Mouse (Mus musculus): ENCODE results near the gene Camk2b.

Gene Camk2b

DNA sequence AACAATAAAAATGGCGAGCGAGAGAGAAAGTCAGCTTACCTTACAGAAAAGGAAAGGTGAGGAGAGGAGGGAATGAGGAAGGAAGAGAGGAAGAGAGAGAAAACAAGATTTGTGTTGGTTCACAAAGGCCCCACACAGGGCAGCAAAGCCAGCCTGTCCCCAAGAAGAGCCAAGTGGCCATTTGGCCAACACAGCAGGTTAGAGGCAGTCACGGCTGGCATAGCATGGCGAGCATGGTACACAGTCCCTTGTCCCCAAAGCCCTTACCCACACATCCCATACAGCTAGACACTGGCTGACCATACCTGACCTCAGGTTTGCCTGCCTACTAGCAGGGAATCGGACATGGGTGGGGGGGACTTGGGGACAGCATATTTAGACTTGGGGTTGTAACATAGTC lies 82.5 kb downstream of the Camk2b start:
- DNase-seq (ENCODE audit: low read depth): no peak

DNA sequence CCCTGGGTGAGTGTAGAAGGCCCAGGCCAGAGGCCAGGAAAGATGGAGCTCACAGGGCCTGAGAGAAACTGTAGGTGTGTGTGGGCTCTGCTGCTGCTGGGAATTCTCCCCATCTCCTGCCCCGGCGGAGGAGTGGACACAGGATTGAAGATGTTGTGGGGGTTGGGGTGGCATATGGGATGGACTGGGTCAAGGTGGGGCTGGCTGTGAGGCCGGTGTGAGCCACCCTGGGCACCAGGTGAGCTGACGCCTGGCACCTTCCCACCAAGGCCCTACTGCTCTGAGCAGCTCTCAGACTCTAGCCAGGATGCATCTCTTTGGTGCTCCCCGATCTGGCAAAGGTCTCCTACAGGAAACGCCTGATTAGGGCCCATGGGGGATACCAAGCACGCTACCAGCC lies 84.8 kb downstream of the Camk2b start:
- no peak for DNase-seq (ENCODE audit: low read depth)

DNA sequence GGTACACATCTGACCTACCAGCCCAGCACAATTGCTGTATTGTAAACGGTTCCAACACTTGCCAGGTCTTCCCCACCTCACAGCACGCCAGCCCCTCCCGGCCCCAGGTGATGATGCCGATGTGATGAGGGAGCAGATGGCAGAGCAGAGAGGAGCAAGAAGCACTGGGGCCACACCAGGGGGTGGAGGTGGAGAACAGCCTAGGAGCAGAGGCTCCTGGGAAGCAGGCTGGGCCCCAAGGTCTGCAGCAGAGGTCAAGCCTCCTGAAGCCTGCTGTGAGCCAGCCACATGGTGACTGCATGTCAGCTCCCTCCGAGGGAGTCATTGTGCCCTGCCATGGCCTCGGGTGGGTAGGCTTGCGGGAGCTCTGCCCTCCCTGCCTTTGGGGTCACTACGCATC lies 85.6 kb downstream of the Camk2b start:
- DNase-seq (ENCODE audit: low read depth): no peak

DNA sequence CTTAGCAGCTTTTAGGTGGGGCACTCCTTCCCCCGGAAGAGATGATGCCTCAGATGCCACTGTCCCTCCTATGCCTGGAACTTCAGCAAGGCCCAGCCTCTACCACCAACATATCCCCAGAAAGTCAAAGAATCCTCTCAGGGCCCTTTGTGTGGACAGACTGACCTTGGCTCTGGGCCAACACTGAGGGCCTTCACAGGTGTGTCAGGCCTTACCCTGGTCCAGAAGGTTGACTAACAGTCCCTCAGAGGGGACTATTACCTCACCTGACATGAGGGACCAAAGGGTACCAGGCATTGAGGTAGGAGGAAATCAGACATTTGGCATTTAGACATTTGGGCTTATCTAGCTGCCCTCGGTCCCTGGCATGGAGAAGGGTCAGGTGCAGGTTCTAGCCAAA lies 86.1 kb downstream of the Camk2b start:
- DNase-seq (ENCODE audit: low read depth): no peak

DNA sequence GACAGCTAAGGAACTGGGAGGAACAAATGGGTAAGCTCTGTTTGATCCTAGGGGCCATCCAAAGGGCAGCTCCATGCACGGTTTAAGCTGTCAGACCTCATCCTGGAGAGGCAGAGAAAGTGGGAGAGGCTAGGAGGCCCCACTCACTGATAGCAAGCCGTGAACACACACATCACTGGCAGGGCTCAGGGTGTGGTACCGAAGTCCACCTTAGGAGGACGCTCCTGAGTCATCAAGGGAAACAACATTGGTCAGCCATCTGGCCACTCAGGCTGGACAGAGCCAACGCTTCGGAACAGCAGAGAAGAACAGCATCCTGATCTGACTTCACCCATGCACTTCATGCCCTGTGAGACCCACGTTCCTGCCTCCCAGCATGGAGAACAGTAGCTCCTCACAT lies 87.1 kb downstream of the Camk2b start:
- DNase-seq (ENCODE audit: low read depth): no peak

DNA sequence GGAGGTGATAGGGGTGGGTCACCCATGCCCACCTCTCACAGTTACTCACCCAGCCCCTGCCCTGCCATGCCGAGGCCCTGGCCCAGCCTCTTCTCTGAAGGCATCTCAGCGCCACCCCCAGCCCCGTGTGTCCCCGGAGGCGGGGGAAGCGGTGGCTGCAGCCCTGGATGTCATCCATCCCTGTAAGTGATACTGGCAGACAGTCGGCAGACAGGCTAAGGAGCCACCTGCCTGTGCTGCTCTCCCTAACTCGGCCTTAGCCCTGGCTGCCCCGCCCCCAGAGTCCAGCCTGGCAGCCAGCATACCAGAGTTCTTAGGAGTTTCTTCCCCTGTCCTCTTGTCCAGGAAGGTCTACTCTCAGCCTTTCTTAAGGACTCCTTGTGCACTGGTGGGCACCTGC lies 90.1 kb downstream of the Camk2b start:
- no peak for DNase-seq (ENCODE audit: low read depth)

DNA sequence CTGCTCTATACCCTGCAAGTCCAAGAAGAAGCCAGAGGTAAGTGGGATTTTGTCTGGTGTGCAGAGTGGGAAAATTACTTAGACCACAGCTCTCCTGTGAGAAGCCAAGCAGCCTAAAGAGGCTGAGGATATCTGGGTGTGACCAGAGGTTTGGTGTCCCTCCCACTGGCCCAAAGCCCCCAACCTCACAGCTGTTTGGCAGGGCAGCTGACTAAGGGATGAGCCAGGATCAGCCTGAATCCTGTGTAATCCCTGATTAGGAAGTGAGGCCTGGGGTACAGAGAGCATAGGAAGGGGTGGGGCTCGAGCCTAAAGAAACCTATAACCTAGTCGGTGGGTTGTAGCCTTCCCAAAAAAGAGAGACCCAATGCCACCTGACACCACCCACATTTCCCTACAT lies 91.1 kb downstream of the Camk2b start:
- DNase-seq (ENCODE audit: low read depth): no peak

DNA sequence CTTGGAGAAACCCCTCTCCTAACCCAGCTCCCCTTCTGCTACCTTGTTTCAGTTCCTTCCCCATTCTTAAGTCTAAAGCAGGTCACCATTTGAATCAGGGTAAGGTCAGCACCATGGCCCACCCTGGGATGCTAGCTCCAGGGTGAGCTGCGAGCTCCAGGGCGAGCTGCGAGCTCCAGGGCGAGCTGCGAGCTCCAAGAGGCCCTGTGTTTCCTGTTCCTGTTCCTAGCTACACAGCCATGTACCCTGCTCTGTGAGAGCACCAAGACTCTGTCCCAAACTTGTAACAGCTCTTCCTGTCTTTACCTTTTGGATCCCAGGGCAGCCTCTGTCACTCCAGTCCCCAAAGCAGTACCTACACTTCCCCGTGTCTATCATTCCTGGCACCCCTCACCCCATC lies 92.1 kb downstream of the Camk2b start:
- no peak for DNase-seq (ENCODE audit: low read depth)

DNA sequence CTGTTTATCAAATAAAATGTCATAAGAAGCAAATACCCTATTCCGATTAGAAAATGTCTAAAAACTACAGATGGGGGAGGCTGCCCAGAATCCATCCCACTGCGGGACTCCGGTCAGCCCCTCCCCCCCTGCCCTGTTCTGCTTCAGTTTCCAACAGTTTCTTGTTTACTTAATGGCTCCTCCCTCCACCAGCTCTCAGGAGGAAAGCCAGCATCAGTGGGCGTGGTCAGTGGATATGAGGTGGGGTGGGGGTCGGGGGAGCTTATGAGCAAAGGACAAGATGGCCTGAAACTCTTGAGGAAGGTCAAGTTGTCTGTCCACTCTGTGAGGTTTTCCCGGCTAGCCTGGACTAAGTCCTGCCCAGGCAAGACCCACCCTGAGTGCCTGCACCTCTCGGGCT lies 93.0 kb downstream of the Camk2b start:
- DNase-seq (ENCODE audit: low read depth): peak; percentile 15

DNA sequence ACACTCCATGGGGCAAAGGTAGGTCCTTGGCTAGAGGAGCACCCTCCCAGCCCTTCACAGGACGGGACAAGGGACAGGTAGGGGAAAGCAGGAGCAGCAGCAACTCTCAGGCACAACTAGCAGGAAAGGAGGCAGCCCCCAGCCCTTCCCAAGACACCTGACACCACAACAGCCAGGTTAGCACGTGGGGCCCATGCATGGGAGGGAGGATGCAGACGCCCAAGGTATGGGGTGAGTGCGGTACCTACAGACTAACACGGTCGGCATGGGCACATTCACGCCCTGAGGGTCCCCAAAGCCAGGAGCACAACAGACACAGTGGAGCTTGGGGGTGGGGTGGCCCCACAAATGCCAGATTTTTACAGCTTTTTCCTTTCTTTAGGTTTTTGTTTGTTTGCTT lies 95.0 kb downstream of the Camk2b start:
- no peak for DNase-seq (ENCODE audit: low read depth)

DNA sequence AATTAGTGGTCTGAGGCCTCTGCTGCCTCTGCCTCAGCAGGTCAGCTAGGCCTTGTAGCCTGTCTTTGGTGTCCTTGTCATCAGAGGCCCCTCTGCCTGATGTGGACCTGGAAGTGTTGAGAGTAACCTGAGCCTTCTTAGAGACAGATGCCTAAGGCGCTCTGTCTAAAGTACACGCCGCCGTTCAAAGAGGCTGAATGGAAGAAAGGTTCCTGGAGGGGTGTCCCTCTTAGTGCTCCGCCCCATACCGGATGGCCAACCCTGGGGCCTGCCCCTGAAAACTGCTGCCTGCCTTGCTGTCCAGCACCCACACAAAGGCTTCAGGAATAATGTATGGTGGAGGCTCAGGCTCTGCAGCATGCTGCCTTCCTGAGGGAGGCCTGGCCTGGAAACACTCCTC lies 97.9 kb downstream of the Camk2b start:
- no peak for DNase-seq (ENCODE audit: low read depth)

DNA sequence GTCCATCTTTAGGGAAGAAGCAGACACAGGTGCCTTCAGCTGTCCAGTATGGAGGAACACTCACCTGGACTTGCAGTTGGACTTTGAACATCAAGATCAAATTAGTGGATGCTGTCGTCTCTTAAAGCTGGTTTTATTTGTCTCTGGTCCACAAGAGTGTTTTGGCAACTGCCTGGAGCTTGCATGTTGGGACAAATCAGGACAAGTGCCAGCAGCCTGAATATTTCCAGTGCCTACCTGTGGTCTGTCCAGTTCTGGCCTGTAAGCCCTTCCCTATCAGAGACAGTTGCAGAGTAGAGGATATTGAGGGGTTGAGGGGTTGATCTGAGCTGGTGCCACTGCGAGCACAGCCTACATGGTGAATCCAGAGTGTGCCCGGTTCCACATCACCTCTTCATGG lies 99.4 kb downstream of the Camk2b start:
- DNase-seq (ENCODE audit: low read depth): no peak

DNA sequence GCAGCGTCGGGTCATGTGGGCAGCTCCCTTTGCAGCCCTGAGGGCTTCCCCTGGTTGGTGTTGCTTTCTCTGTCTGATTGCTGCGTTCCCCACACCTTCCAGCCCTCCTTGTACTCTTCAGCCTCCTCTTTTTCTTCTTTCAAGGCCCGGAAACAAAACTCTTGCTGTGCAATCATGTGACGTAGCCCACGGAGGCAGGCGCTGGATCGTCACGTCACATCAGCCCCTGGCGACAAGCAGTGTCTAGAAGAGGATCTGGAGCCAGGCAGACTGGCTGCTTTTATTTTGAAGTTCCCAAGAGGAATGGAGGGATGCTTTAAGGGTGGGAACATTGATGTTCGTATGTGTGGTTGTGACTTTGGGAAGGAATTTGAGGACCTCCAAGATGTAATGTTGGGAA lies 100.3 kb downstream of the Camk2b start:
- DNase-seq (ENCODE audit: low read depth): no peak

DNA sequence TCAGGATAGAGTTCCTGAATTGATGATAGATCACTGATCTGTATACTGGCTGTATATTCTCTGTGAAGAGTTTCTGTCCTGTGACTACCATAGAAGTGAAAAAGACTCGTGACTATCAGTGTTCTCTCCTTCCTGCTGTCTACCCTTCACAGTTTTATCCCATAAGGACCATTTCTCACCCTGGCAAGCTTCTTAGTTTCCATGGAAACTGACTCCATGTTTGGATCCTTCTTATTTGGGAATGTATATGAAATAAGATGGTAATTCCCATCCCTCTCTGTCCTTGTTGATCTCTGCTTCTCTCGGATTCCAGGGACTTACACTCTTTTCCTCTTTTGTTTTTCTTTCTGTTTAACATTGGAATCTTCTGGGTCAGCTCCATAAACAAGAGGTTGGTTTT lies 106.1 kb downstream of the Camk2b start:
- DNase-seq (ENCODE audit: low read depth): no peak

DNA sequence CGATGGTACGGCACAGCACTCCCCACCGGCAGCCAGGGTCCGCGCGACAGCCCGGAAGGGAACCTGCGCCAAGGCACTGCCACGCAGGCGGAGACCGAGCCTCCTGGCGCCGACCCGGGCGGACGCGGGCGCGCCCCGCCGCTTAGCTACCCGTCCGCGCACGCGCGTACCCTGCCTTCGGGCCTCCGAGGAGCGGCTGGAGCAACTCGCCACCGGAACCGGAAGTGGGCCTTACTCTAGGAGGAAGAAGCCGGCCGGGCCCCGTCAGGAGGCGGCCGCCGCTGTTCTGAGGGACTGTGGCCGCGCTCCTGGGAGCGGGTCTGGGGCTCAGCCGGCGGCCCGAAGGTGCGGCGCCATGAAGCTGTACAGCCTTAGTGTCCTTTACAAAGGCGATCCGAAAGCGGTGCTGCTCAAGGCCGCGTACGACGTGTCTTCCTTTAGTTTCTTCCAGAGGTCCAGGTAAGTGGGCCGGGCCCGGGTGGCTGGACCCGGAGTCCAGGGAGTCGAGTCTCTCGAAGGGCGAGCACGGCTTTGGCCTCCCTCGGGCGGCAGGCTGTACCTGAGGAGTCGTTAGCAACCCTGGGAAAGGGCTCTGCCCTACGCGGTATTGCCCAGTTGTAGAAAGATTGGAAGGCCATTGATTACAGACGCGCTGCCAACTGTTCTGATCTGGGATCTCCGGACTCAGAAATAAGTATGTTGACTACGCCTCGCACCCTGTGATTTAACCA lies 110.5 kb downstream of the Camk2b start, which contains the start of gene Ykt6:
TSS of gene Ykt6 (plus strand) at position 148 of the 731 bp plus-strand sequence.
- DNase-seq (ENCODE audit: low read depth): peak; percentile 97

DNA sequence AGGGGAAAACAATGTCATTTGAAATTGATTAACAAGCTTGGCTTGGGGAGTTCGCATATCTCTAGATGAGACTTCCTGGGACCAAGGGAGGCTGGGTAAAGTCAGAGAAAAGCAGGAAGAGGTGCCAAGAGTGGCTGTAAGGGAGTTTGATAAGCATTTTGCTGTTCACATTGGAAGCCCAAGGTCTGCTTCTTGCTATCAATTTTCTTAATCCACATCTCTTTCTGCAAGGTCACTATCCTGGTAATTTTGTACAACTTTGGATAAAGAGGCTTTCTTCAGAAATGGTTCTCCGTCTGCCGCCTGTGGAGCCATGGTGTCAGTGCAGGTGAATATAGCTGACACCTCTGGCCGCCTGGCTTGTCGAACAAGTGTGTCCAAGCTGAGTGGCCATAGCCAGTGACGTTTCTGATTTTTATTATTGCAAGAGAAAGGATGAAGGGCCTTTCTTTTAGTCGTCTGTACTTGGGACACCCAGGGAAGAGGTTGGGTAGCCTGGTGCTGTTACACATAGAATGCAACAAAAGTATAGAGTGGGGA lies 111.1 kb downstream of the Camk2b start:
- DNase-seq (ENCODE audit: low read depth): peak; percentile 69

DNA sequence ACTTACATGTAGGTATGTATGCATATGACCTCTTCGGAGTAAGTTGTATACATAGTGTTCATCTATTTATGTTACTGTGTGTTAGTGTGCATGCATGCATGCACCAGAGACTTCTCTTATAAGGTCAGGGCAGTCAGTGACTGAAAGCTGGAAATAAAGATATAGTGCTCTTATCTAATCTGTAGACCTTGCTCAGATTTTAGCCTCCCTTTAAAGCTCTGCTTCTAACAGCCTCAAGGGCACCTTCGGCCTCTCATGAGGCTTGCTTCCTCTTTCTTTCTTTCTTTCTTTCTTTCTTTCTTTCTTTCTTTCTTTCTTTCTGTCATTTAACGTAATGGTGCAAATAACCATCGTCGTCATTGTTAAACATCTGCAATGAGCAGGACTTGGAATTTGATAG lies 111.7 kb downstream of the Camk2b start:
- no peak for DNase-seq (ENCODE audit: low read depth)

DNA sequence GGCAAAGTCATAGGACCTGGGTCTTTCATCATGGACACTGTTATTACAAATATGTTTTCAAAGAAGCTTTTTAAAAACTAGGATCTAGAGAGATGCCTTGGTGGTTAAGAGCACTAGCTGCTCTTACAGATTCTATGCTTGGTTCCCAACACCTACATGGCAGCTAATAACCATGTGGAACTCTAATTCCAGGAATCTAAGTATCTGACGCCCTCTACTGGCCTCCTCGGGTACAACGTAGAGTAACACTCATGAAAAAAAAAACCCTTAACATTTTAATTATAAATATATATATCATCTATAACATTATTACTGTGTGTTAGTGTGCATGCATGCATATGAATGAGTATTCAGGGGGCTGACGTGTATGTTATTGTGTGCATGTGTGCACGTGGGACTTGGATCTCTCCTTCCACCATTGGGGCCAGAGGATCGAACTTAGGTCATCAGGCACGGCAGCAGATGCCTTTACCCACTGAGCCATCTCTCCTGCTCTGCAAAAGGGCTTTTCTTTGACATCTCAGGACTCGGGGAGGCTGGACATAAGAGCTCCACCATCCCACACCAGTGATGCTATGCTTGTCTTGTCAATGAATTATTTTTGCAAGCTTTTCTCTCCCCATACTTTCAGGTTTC lies 112.9 kb downstream of the Camk2b start:
- peak; percentile 69 for DNase-seq (ENCODE audit: low read depth)

DNA sequence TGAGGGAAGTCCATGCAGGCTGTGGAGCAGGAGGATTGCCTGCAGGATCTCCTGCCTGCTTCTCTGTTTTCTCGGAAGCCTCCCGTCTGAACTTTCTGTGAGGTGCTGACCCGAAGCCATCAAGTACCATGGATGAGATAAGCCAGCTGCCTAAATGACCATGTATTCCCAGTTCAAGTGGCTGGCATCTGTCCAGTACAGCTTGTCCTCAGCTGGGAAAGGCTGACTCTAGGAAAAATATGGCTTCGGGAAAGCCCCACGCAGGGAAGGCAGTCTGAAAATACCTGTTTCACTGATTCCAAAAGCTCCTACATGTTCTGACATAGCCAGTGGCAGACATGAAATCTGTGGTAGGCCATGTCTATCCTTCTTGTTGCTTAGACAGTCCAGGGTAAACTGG lies 113.7 kb downstream of the Camk2b start:
- no peak for DNase-seq (ENCODE audit: low read depth)

DNA sequence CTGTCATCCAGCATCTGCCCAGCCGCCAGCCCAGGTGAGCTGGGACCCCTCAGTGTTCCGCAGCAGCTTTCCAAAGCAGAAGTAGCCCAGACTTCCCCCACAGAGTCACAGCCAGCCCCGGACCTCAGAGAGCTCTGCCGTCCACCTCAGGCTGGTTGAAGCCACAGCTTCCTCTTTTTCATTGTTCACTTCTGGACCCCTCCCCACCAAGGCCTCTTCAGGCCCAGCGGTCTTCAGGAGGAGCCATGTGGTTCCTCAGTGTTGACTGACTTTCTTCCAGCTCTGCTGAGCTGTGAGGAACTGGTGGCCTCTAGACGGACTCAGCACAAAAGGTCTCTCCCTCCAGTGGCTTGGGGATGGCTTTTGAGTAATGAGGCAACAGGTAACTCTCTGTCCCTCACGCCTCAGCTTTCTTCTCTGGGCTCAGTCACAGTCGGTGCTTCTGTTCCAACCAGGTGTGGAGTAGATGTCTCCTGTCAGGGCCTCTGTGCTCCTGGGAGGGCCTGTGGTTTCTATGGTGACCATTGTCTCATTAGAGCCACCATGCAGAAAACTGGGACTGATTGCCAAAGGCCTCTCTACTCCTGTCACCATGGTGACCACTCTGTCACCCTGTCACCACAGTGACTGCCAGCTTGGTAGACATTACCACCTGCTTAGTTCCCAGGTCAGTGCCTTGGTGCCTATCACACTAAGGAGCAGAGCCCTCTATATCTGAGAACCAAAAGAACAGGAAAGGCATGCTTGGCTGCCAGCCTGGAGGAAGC lies 116.4 kb downstream of the Camk2b start, which contains the start of gene Gck:
TSS of gene Gck (minus strand) at position 496 of the 767 bp plus-strand sequence.
- no peak for DNase-seq (ENCODE audit: low read depth)

DNA sequence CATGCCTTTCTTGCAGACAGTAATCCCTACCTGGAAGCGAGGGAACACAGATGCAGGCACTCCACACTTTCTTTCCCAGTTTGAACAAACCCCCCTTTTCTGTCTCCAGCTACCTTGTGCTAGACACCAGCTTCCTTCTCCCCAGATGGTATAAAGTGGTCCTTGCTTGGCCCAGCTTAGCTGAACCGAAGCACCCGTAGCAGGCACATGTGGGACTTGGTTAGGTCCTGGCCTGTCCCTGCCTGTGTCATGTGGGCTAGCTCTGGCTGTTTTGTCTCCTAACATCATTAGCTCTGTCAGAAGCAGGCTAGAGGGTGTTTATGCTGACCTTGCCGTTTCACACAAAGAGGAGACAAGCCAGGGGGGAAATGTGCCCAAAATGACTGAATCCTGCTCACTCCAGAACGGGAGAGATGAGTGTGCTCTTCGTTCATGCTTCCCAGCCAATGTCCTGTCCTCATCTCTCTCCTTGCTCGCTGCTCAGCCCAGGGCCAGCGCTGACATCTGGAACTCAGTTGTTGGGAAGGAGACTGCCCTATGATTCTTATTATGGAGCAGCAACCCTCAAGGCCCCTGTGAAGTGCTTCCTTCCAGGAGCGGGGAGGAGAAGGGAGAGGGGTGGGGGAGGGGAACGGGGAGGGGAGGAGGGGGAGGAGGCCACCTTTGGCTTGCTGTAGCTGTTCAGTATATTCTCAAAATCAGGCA lies 117.5 kb downstream of the Camk2b start:
- peak; percentile 39 for DNase-seq (ENCODE audit: low read depth)

DNA sequence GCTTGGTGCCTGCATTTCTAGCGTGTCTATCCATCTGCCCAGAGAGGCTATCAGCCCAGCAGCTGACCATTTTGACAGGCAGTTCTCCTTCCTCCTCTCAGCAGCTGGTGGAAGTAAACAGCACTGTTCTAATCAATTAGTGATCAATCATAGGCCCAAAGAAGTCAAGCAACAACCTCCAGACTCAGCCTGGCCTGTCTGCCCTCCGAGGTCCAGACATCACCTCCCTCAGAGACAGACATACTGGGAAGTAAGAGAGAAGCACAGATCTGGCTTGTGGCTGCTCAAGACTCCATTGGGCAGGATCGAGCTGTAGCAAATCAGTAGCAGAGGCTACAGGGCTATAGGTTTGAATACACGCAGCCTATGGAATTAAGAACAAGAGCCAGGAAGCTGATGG lies 118.4 kb downstream of the Camk2b start:
- DNase-seq (ENCODE audit: low read depth): no peak
